ENCODE assay signal across 7 mouse cellular contexts in the genomic region with DNA sequence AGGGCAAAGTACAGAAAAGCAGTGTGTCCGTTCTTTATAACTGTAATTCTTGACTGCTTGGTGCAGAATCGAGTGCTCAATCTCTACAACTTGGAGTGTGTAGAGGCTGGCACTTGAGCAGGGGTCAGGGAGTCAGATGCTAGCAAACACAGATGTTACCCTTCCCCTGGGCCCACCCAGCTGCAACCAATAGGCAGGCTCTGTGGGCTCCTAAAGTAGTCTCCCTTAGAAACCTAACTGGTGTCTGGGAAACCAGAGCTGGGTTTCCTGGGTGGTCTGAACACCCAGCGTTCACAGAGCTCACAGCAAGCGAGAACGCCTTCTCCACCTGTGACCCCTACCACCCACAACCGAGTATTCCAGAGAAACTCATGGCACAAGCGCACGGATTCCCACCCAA. TPM values are rescaled to one million over a fixed set of nuclear protein-coding genes. Genes with fewer than 3 reads are reported as not detected.
DNase-seq lines count a peak whose midpoint lies in the region; ATAC-seq and TF ChIP-seq lines count a peak whose summit lies in the region.

No protein-coding gene starts in this region.

- H3K4me3 ChIP-seq in liver, embryonic 12.5 days, result peak overlapping the region; percentile 65; the same call in 1 of the 2 replicates
- no peak overlapping the region for H3K4me3 ChIP-seq in liver, postnatal 0 days (ENCODE audit: low read depth, low read length)
- H3K4me3 ChIP-seq in forebrain, embryonic 12.5 days (replicated peaks), result peak overlapping the region; percentile 68
- H3K4me3 ChIP-seq in limb, embryonic 11.5 days (ENCODE audit: low read depth, low read length), result peak overlapping the region; percentile 48; the same call in 1 of the 2 replicates
- H3K4me3 ChIP-seq in small intestine, adult 2 months (ENCODE audit: low read depth, low read length), result peak overlapping the region; percentile 85

- no peaks in the 10 kb centered on the region for H3K9me3 ChIP-seq in liver, embryonic 12.5 days (replicated peaks)
- 0 out of 2 replicates have a peak, but pooled peaks cover 3% of the 10 kb centered on the region for H3K9me3 ChIP-seq in liver, postnatal 0 days (ENCODE audit: low read length)
- no peaks in the 10 kb centered on the region for H3K9me3 ChIP-seq in forebrain, embryonic 12.5 days
- no peaks in the 10 kb centered on the region for H3K9me3 ChIP-seq in limb, embryonic 11.5 days (ENCODE audit: control insufficient read depth, low read length)

- TF ChIP-seq CTCF in liver, postnatal 0 days (IDR thresholded peaks at IDR 0.05; ENCODE audit: low read depth), result no peak
- TF ChIP-seq CTCF in small intestine, adult 2 months (IDR thresholded peaks at IDR 0.05; ENCODE audit: extremely low read depth, insufficient read length, insufficient replicate concordance, low read depth, low read length), result no peak

- ATAC-seq in liver, embryonic 12.5 days, result no peak
- ATAC-seq in liver, postnatal 0 days, result no peak
- ATAC-seq in forebrain, embryonic 12.5 days (ENCODE audit: low FRiP score), result 0 out of 2 replicates have a peak, but pooled peaks have one; percentile 30
- peak; percentile 26; the same call in 1 of the 2 replicates for ATAC-seq in limb, embryonic 11.5 days (ENCODE audit: insufficient number of reproducible peaks, low FRiP score, low TSS enrichment, low read depth)

- H3K4me1 ChIP-seq in liver, embryonic 12.5 days, result peaks cover 12% of the 10 kb centered on the region
- H3K4me1 ChIP-seq in liver, postnatal 0 days (ENCODE audit: insufficient read depth), result peaks cover 4% of the 10 kb centered on the region
- H3K4me1 ChIP-seq in forebrain, embryonic 12.5 days, result peaks cover 17% of the 10 kb centered on the region; the same call in 1 of the 2 replicates
- peaks cover 3% of the 10 kb centered on the region; the same call in 1 of the 2 replicates for H3K4me1 ChIP-seq in limb, embryonic 11.5 days (ENCODE audit: control insufficient read depth, insufficient read depth, low read length)
- H3K4me1 ChIP-seq in small intestine, adult 2 months (ENCODE audit: control insufficient read depth, insufficient read depth, insufficient read length, low read length), result peaks cover 8% of the 10 kb centered on the region; the same call in 1 of the 2 replicates

- peak overlapping the region; percentile 96 for H3K4me2 ChIP-seq in liver, embryonic 12.5 days
- no peak overlapping the region for H3K4me2 ChIP-seq in liver, postnatal 0 days (ENCODE audit: low read depth, low read length)
- H3K4me2 ChIP-seq in forebrain, embryonic 12.5 days, result peak overlapping the region; percentile 91
- peak overlapping the region; percentile 75; the same call in 1 of the 2 replicates for H3K4me2 ChIP-seq in limb, embryonic 11.5 days (ENCODE audit: low read depth, severe bottlenecking)

- WGBS in liver, embryonic 12.5 days (ENCODE audit: insufficient replicate concordance), result 44% methylated on average over 8 of the region's 8 CpGs
- WGBS in liver, postnatal 0 days (ENCODE audit: insufficient replicate concordance), result 50% methylated on average over 8 of the region's 8 CpGs
- WGBS in forebrain, embryonic 12.5 days, result 31% methylated on average over 8 of the region's 8 CpGs
- 24% methylated on average over 8 of the region's 8 CpGs for WGBS in limb, embryonic 11.5 days
- WGBS in small intestine, adult 2 months, result 18% methylated on average over 8 of the region's 8 CpGs

- TF ChIP-seq EP300 in liver, postnatal 0 days (IDR thresholded peaks at IDR 0.05; ENCODE audit: low read depth), result no peak

- H3K9ac ChIP-seq in liver, embryonic 12.5 days, result no peak overlapping the region
- H3K9ac ChIP-seq in liver, postnatal 0 days (replicated peaks), result no peak overlapping the region
- peak overlapping the region; percentile 51; the same call in 1 of the 2 replicates for H3K9ac ChIP-seq in forebrain, embryonic 12.5 days
- H3K9ac ChIP-seq in limb, embryonic 11.5 days (ENCODE audit: low read length), result no peak overlapping the region

- H3K27me3 ChIP-seq in liver, embryonic 12.5 days (replicated peaks), result peaks cover 87% of the 10 kb centered on the region
- H3K27me3 ChIP-seq in liver, postnatal 0 days (ENCODE audit: insufficient read depth, low read length), result peaks cover 26% of the 10 kb centered on the region
- H3K27me3 ChIP-seq in forebrain, embryonic 12.5 days, result peaks cover 11% of the 10 kb centered on the region
- peaks cover 3% of the 10 kb centered on the region; the same call in 1 of the 2 replicates for H3K27me3 ChIP-seq in limb, embryonic 11.5 days (ENCODE audit: control insufficient read depth, insufficient read depth, low read length)
- no peaks in the 10 kb centered on the region for H3K27me3 ChIP-seq in small intestine, adult 2 months (ENCODE audit: control insufficient read depth, insufficient read depth, low read length)

- TF ChIP-seq POLR2A in small intestine, adult 2 months (IDR thresholded peaks at IDR 0.05; ENCODE audit: low read depth, low read length), result no peak

- no peaks in the 10 kb centered on the region for H3K36me3 ChIP-seq in liver, embryonic 12.5 days
- H3K36me3 ChIP-seq in liver, postnatal 0 days (replicated peaks; ENCODE audit: insufficient read depth, low read length), result no peaks in the 10 kb centered on the region
- H3K36me3 ChIP-seq in forebrain, embryonic 12.5 days (replicated peaks), result no peaks in the 10 kb centered on the region
- no peaks in the 10 kb centered on the region for H3K36me3 ChIP-seq in limb, embryonic 11.5 days (ENCODE audit: control insufficient read depth, insufficient read depth, low read length)
- no peaks in the 10 kb centered on the region; the same call in 1 of the 2 replicates for H3K36me3 ChIP-seq in small intestine, adult 2 months (ENCODE audit: control insufficient read depth, insufficient read depth, low read length)

- no peak for DNase-seq in liver, postnatal 0 days
- DNase-seq in limb, embryonic 11.5 days (ENCODE audit: low spot score), result peak; percentile 47
- DNase-seq in cerebellum, adult 9-10 months, result no peak
- no peak for DNase-seq in cerebellum, postnatal 4 days (ENCODE audit: low spot score in 2 of 2)

- no peak overlapping the region for H3K27ac ChIP-seq in liver, embryonic 12.5 days
- H3K27ac ChIP-seq in liver, postnatal 0 days (ENCODE audit: low read depth), result no peak overlapping the region
- no peak overlapping the region for H3K27ac ChIP-seq in forebrain, embryonic 12.5 days
- no peak overlapping the region for H3K27ac ChIP-seq in limb, embryonic 11.5 days (replicated peaks; ENCODE audit: low read depth, low read length)
- H3K27ac ChIP-seq in small intestine, adult 2 months (ENCODE audit: insufficient read depth, low read depth, low read length), result 0 out of 2 replicates have a peak overlapping the region, but pooled peaks have one; percentile 35

RNA-seq across cellular contexts. Expression of a gene that starts 1.1 kb away (rescaled TPM):
- 0.85 and 1.2 TPM in 2 replicates for polyA plus RNA-seq in liver, embryonic 12.5 days (2016; fragmentation: Nextera tagmentation; extraction: Ambion mirVana)
- polyA plus RNA-seq in liver, postnatal 0 days (2015; fragmentation: Nextera tagmentation; extraction: Ambion mirVana), result 0.57 and 0.74 TPM in 2 replicates
- 5.0 and 5.8 TPM in 2 replicates for polyA plus RNA-seq in forebrain, embryonic 12.5 days (2016; fragmentation: Nextera tagmentation; extraction: Ambion mirVana)
- polyA plus RNA-seq in limb, embryonic 11.5 days (2014; fragmentation: Nextera tagmentation; extraction: Ambion mirVana), result 16.3 and 17.0 TPM in 2 replicates
- polyA plus RNA-seq in small intestine, adult 2 months (2012; rRNA removed), result 2.6 and 3.3 TPM in 2 replicates

RNA-seq across cellular contexts. Expression of a gene that starts 57.7 kb away (rescaled TPM):
- 26.9 and 28.4 TPM in 2 replicates for polyA plus RNA-seq in liver, embryonic 12.5 days (2016; fragmentation: Nextera tagmentation; extraction: Ambion mirVana)
- polyA plus RNA-seq in liver, postnatal 0 days (2015; fragmentation: Nextera tagmentation; extraction: Ambion mirVana), result 5.7 and 7.5 TPM in 2 replicates
- 37.6 and 40.1 TPM in 2 replicates for polyA plus RNA-seq in forebrain, embryonic 12.5 days (2016; fragmentation: Nextera tagmentation; extraction: Ambion mirVana)
- polyA plus RNA-seq in limb, embryonic 11.5 days (2014; fragmentation: Nextera tagmentation; extraction: Ambion mirVana), result 45.4 and 49.7 TPM in 2 replicates
- 0.65 and 1.3 TPM in 2 replicates for polyA plus RNA-seq in small intestine, adult 2 months (2012; rRNA removed)

RNA-seq across cellular contexts. Expression of a gene that starts 57.8 kb away (rescaled TPM):
- 11.6 and 11.7 TPM in 2 replicates for polyA plus RNA-seq in liver, embryonic 12.5 days (2016; fragmentation: Nextera tagmentation; extraction: Ambion mirVana)
- polyA plus RNA-seq in liver, postnatal 0 days (2015; fragmentation: Nextera tagmentation; extraction: Ambion mirVana), result 8.5 and 8.6 TPM in 2 replicates
- 36.2 and 38.6 TPM in 2 replicates for polyA plus RNA-seq in forebrain, embryonic 12.5 days (2016; fragmentation: Nextera tagmentation; extraction: Ambion mirVana)
- polyA plus RNA-seq in limb, embryonic 11.5 days (2014; fragmentation: Nextera tagmentation; extraction: Ambion mirVana), result 17.3 and 18.4 TPM in 2 replicates
- polyA plus RNA-seq in small intestine, adult 2 months (2012; rRNA removed), result 3.6 and 6.4 TPM in 2 replicates

Comparison
In these comparisons a context has a peak if more than half of its experiments do, and no peak if none do; other contexts are left out.
1. ATAC-seq: peak in forebrain, embryonic 12.5 days (single experiment) and limb, embryonic 11.5 days (single experiment); none in liver, embryonic 12.5 days (single experiment) and liver, postnatal 0 days (single experiment).